Mouse (Mus musculus) embryonic stem cell, embryonic (primary cell): Measurements from ENCODE around the gene Nfia.

ENCODE experiments used
- CTCF ChIA-PET, 4 experiments: fragments of 300-600 bp in 2 of 4; fragments of 350-600 bp in 2 of 4; sonication (Branson Sonifier 250); formaldehyde crosslinking; loops; one replicate each; lab custom pipeline; 2022; ENCODE audit warnings: inconsistent platforms in 2 of 4; lab: Charles Lee
- POLR2A ChIA-PET, 4 experiments: fragments of 300-600 bp in 2 of 4; fragments of 350-600 bp in 2 of 4; sonication (Branson Sonifier 250); formaldehyde crosslinking; loops; one replicate each; lab custom pipeline; 2022; ENCODE audit warnings: antibody characterized with exemption in 4 of 4, inconsistent platforms in 1 of 4; lab: Charles Lee

The Nfia gene

GRCm38 (mm10) chr4:97984361-97984760 is 211.8 kb downstream of the Nfia start:
- POLR2A ChIA-PET, result no interaction called here
- CTCF ChIA-PET, result interaction anchor here in 1 of 4 experiments (0.5 kb wide), 1 partner anchor 239 kb away, joined by 3 read pairs; no protein-coding TSS in a partner anchor

- ChIA-PET POLR2A (interaction anchor here in 1 of 4 experiments (0.8 kb wide), 1 partner anchor 9 kb away, joined by 3 read pairs; no protein-coding TSS in a partner anchor), CTCF (no interaction called here)
These were observed 213.7 kb downstream of the Nfia start for GRCm38 (mm10) chr4:97986056-97986734.

- POLR2A ChIA-PET, result interaction anchor here in 1 of 4 experiments (0.8 kb wide), 1 partner anchor 10 kb away, joined by 3 read pairs; no protein-coding TSS in a partner anchor
- CTCF ChIA-PET, result no interaction called here
These were observed 214.2 kb downstream of the Nfia start for GRCm38 (mm10) chr4:97986735-97987075.

- ChIA-PET CTCF (no interaction called here), POLR2A (interaction anchor here in 1 of 4 experiments (0.6 kb wide), 1 partner anchor 163 kb away, joined by 3 read pairs; no protein-coding TSS in a partner anchor)
These were observed 216.2 kb downstream of the Nfia start for GRCm38 (mm10) chr4:97988703-97989102.

- ChIA-PET CTCF (interaction anchor here in 1 of 4 experiments (0.6 kb wide), 1 partner anchor 331 kb away, joined by 3 read pairs; no protein-coding TSS in a partner anchor), POLR2A (no interaction called here)
These were observed 217.9 kb downstream of the Nfia start for GRCm38 (mm10) chr4:97990431-97990830.

GRCm38 (mm10) chr4:97991395-97991794 is 218.9 kb downstream of the Nfia start:
- ChIA-PET POLR2A (no interaction called here), CTCF (no interaction called here)

GRCm38 (mm10) chr4:97991880-97992279 is 219.3 kb downstream of the Nfia start:
- CTCF ChIA-PET, result no interaction called here

GRCm38 (mm10) chr4:97995911-97996712 is 223.6 kb downstream of the Nfia start:
- POLR2A ChIA-PET, result no interaction called here
- CTCF ChIA-PET, result no interaction called here

More at GRCm38 (mm10) chr4:97991880-97992279, 219.3 kb downstream of the Nfia start:
- POLR2A ChIA-PET, result interaction anchor here in 1 of 4 experiments (0.5 kb wide), 1 partner anchor 14 kb away, joined by 3 read pairs; no protein-coding TSS in a partner anchor

- CTCF ChIA-PET, result no interaction called here
- POLR2A ChIA-PET, result no interaction called here
These were observed 224.8 kb downstream of the Nfia start for GRCm38 (mm10) chr4:97997151-97997817.

GRCm38 (mm10) chr4:98002206-98002605 is 229.7 kb downstream of the Nfia start:
- POLR2A ChIA-PET, result no interaction called here

GRCm38 (mm10) chr4:98003323-98004107 is 231.0 kb downstream of the Nfia start:
- ChIA-PET POLR2A (no interaction called here), CTCF (no interaction called here)

More at GRCm38 (mm10) chr4:98002206-98002605, 229.7 kb downstream of the Nfia start:
- CTCF ChIA-PET, result no interaction called here

- POLR2A ChIA-PET, result no interaction called here
- CTCF ChIA-PET, result no interaction called here
These were observed 231.6 kb downstream of the Nfia start for GRCm38 (mm10) chr4:98004108-98004625.

- ChIA-PET CTCF (no interaction called here), POLR2A (no interaction called here)
These were observed 232.5 kb downstream of the Nfia start for GRCm38 (mm10) chr4:98004986-98005385.

- ChIA-PET CTCF (no interaction called here), POLR2A (no interaction called here)
These were observed 236.4 kb downstream of the Nfia start for GRCm38 (mm10) chr4:98008814-98009368.

GRCm38 (mm10) chr4:98009966-98010365 is 237.4 kb downstream of the Nfia start:
- CTCF ChIA-PET, result no interaction called here
- POLR2A ChIA-PET, result no interaction called here

GRCm38 (mm10) chr4:98019811-98020210 is 247.3 kb downstream of the Nfia start:
- POLR2A ChIA-PET, result no interaction called here

GRCm38 (mm10) chr4:98020836-98021235 is 248.3 kb downstream of the Nfia start:
- ChIA-PET POLR2A (no interaction called here), CTCF (no interaction called here)

More at GRCm38 (mm10) chr4:98019811-98020210, 247.3 kb downstream of the Nfia start:
- CTCF ChIA-PET, result no interaction called here

- ChIA-PET POLR2A (no interaction called here), CTCF (no interaction called here)
These were observed 250.8 kb downstream of the Nfia start for GRCm38 (mm10) chr4:98023245-98023792.
